Mouse (Mus musculus) yolk sac, embryonic 10.5 days (tissue): ENCODE results near the gene Wnt10b.
"Not testable (repeated sequence)": the region's sequence is repeated elsewhere in the genome, so short reads cannot be mapped to it uniquely, and the experiment has no call there.

ENCODE experiments used
- DNase-seq: peaks from one replicate; pipeline ENCODE4 v3.0.0-alpha.2; 2017; ENCODE audit warnings: low spot score

Gene Wnt10b

GRCm38 (mm10) chr15:98777762-98778161 is at the start of gene Wnt10b:
TSS of gene Wnt10b (minus strand) at chr15:98778150.
- DNase-seq = no peak

- no peak for DNase-seq
Measured at GRCm38 (mm10) chr15:98827611-98828011, 49.7 kb upstream of the Wnt10b start.

GRCm38 (mm10) chr15:98823434-98823833 is 45.5 kb upstream of the Wnt10b start:
- no peak for DNase-seq

GRCm38 (mm10) chr15:98822147-98822546 is 44.2 kb upstream of the Wnt10b start:
- no peak for DNase-seq

- no peak for DNase-seq
Measured at GRCm38 (mm10) chr15:98821403-98821802, 43.5 kb upstream of the Wnt10b start.

GRCm38 (mm10) chr15:98820937-98821336 is 43.0 kb upstream of the Wnt10b start:
- DNase-seq = no peak

- DNase-seq = no peak
Measured at GRCm38 (mm10) chr15:98818171-98818570, 40.2 kb upstream of the Wnt10b start.

GRCm38 (mm10) chr15:98812741-98813424 is 34.9 kb upstream of the Wnt10b start:
- DNase-seq = no peak

- not testable (repeated sequence) for DNase-seq
Measured at GRCm38 (mm10) chr15:98810212-98810611, 32.3 kb upstream of the Wnt10b start.

- DNase-seq = no peak
Measured at GRCm38 (mm10) chr15:98809390-98809789, 31.4 kb upstream of the Wnt10b start, which contains the start of gene Ddn. TSS of gene Ddn (minus strand) at chr15:98809490.

- no peak for DNase-seq
Measured at GRCm38 (mm10) chr15:98808651-98809134, 30.7 kb upstream of the Wnt10b start.

GRCm38 (mm10) chr15:98807895-98808650 is 30.1 kb upstream of the Wnt10b start:
- no peak for DNase-seq

GRCm38 (mm10) chr15:98806809-98807770 is 29.1 kb upstream of the Wnt10b start:
- peak; percentile 33 for DNase-seq

- no peak for DNase-seq
Measured at GRCm38 (mm10) chr15:98806071-98806808, 28.3 kb upstream of the Wnt10b start.

GRCm38 (mm10) chr15:98805324-98806040 is 27.5 kb upstream of the Wnt10b start:
- DNase-seq = peak; percentile 48

- DNase-seq = peak; percentile 73
Measured at GRCm38 (mm10) chr15:98804054-98804453, 26.1 kb upstream of the Wnt10b start.

GRCm38 (mm10) chr15:98802926-98803325 is 25.0 kb upstream of the Wnt10b start:
- no peak for DNase-seq

- peak; percentile 72 for DNase-seq
Measured at GRCm38 (mm10) chr15:98799396-98799795, 21.4 kb upstream of the Wnt10b start.

- DNase-seq = no peak
Measured at GRCm38 (mm10) chr15:98798903-98799302, 21.0 kb upstream of the Wnt10b start.

GRCm38 (mm10) chr15:98797835-98798492 is 20.0 kb upstream of the Wnt10b start:
- DNase-seq = peak; percentile 35
